Mouse (Mus musculus) lung, embryonic 16.5 days (tissue): ENCODE measurements around the gene Id2. TPM values are rescaled to one million over a fixed set of nuclear protein-coding genes. Genes with fewer than 3 reads are reported as not detected.

ENCODE experiments used
- ATAC-seq: fragments of 200-750 bp; cut with Nextera tagmentation; 2 replicates; pipeline ENCODE4 v1.8.0; 2017; ENCODE audit warnings: low read depth, mild to moderate bottlenecking, moderate library complexity
- H3K27ac ChIP-seq: fragments of 300-500 bp; sonication (generic); 2 replicates; pipeline ENCODE4 v1.5.1; 2014; ENCODE audit warnings: mild to moderate bottlenecking, control low read depth, low read length
- H3K27me3 ChIP-seq: fragments of 300-500 bp; sonication (generic); 2 replicates; pipeline ENCODE4 v1.6.1; 2014; ENCODE audit warnings: low read depth, low read length, mixed read lengths; ENCODE audit not compliant: control insufficient read depth, insufficient read depth
- H3K36me3 ChIP-seq: fragments of 300-500 bp; sonication (generic); 2 replicates; pipeline ENCODE4 v1.6.1; 2014; ENCODE audit warnings: low read length; ENCODE audit not compliant: control insufficient read depth, insufficient read depth
- H3K4me1 ChIP-seq: fragments of 300-500 bp; sonication (generic); replicated peaks from 2 replicates; pipeline ENCODE4 v1.6.1; 2014; ENCODE audit warnings: low read length, mixed read lengths; ENCODE audit not compliant: control insufficient read depth, insufficient read depth
- H3K4me2 ChIP-seq: fragments of 300-500 bp; sonication (generic); 2 replicates; pipeline ENCODE4 v1.6.1; 2014; ENCODE audit warnings: low read depth, low read length, control low read depth
- H3K4me3 ChIP-seq: fragments of 300-500 bp; sonication (generic); 2 replicates; pipeline ENCODE4 v1.5.1; 2014; ENCODE audit warnings: mild to moderate bottlenecking, low read length, control low read depth
- H3K9ac ChIP-seq: fragments of 300-500 bp; sonication (generic); 2 replicates; pipeline ENCODE4 v1.6.1; 2014; ENCODE audit warnings: low read length, control low read depth
- H3K9me3 ChIP-seq: fragments of 300-500 bp; sonication (generic); 2 replicates; pipeline ENCODE4 v1.6.1; 2016; ENCODE audit warnings: low read length; ENCODE audit not compliant: control insufficient read depth
- WGBS: fragments of 180-500 bp; shearing (Covaris S2); extraction: QIAGEN DNeasy Blood & Tissue Kit; methylation state at CpG from one replicate; pipeline ENCODE4 v1.1.7; 2014; 5-methylcytosine and 5-hydroxymethylcytosine counted together
- polyA plus RNA-seq: library from polyadenylated mRNA; unstranded; fragments of >200 nt; fragmentation: Nextera tagmentation; extraction: Ambion mirVana; gene quantifications from 2 replicates; pipeline ENCODE4 v1.2.1, GENCODE M21; 2015

Id2 gene
- polyA plus RNA-seq, 1 experiment from 2014 or later: 618 TPM

DNA sequence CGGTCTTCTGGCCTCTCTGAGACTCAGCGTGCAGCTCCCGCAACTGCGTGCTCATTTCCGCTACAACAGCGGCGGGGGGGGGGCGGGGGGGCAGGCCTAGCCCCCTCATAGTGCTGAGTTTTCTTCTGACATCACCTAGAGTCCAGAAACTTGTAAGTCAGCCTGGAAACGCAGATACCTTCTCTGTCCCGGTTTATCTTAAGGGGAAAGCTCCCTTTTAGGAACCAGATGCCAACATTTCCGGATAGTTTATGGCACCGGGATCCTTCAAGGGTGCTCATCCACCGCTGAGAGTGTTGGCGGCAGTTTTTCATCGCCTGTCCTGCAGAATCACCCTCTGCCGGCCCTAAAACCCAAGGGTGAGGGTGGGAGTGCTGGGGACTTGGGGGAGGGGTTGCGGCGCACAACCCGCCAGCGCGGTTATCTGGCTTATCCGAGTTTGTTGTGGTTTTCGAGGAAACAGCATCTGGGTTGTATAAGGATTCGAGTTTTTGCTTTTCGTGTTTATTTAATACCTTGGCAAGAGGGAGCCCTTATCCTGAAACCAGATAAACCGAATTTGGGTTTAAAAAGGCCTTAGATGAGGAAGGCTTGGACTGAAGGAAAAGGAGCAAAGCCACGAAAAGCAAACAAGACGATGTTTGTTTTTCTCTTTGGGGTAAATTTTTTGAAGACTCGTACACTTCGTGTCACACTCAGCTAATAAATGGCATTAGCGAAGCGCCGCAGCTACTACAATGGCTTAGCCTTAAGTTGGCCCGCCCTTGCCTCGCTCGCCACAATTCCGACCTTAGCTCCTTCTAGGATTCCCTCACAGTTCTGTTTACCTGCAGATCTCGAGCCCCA is 2.8 kb upstream of the Id2 start:
- H3K9ac ChIP-seq: peak overlapping the region; percentile 91

DNA sequence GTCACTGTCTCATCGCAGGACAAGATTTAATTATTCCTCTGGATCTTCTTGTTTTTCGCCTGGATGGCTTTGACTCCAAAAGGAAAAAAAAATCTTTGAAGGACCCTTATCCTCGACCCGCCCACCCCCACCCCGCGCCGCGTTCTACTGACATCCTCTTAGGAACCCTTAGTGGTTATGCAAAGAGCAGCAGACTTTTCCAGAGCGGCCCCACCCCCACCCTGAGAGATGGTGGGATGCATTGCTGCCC is 2.3 kb upstream of the Id2 start:
- peak overlapping the region; percentile 74 for H3K4me3 ChIP-seq
- peak overlapping the region; percentile 99 for H3K27ac ChIP-seq
- H3K27me3 ChIP-seq: no peaks in the 10 kb centered on the region
- H3K4me2 ChIP-seq: peak overlapping the region; percentile 93
- peaks cover 23% of the 10 kb centered on the region for H3K4me1 ChIP-seq
- H3K9ac ChIP-seq: peak overlapping the region; percentile 91
- H3K9me3 ChIP-seq: no peaks in the 10 kb centered on the region
- peak; percentile 43 for ATAC-seq
- WGBS: 0% methylated on average over 9 of the region's 9 CpGs
- H3K36me3 ChIP-seq: no peaks in the 10 kb centered on the region

More for the DNA sequence above, 2.8 kb upstream of the Id2 start:
- Histone ChIP-seq H3K4me2 (peak overlapping the region; percentile 93), H3K4me1 (peaks cover 23% of the 10 kb centered on the region), H3K4me3 (peak overlapping the region; percentile 74), H3K36me3 (no peaks in the 10 kb centered on the region), H3K9me3 (no peaks in the 10 kb centered on the region), H3K27ac (peak overlapping the region; percentile 99), H3K27me3 (no peaks in the 10 kb centered on the region)
- under 1% methylated on average over 38 of the region's 38 CpGs for WGBS
- peak; percentile 10; the same call in 1 of the 2 replicates for ATAC-seq

DNA sequence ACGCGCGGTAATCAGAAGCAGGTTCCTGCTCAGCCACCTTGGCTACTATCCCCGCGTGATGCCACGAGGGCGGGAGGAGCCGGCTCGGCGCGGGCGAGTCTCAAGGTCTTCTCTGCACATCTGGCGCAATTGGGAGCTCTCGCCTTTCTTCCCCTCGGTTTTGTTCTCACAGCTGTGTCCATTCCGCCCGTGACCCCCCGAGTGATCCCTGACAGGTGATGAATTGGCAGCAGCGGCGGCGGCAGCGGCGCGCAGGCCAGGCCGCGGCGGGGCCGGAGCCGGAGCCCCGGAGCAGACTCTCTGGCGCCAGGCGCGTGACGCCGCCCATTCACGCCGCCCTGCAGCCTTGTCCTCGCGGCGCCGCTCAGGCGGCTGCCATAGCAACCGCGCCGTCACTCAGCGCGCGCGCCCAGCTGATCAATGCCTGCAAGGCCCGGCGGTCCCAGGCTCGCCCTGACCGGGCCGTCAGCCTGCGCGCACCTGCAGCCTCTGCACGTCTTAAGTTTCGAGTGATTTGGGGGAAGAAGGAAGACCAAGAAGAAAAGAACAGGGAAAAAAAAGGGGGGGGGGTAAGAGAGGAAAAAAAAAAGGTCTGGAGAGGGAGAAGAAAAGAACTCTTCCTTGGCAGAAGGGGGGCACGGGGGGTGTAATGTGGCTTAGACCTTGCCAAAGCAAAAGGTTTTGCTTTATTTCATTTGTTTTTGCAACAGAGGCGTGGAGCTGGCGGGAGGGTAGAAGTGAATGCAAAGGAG is 1.8 kb upstream of the Id2 start:
- peak overlapping the region; percentile 74 for H3K4me3 ChIP-seq
- H3K36me3 ChIP-seq: no peaks in the 10 kb centered on the region
- peak overlapping the region; percentile 99 for H3K27ac ChIP-seq
- H3K4me2 ChIP-seq: peak overlapping the region; percentile 93
- peak overlapping the region; percentile 91 for H3K9ac ChIP-seq
- WGBS: under 1% methylated on average over 60 of the region's 61 CpGs
- H3K9me3 ChIP-seq: no peaks in the 10 kb centered on the region
- ATAC-seq: peak; percentile 78
- peaks cover 23% of the 10 kb centered on the region for H3K4me1 ChIP-seq
- no peaks in the 10 kb centered on the region for H3K27me3 ChIP-seq

DNA sequence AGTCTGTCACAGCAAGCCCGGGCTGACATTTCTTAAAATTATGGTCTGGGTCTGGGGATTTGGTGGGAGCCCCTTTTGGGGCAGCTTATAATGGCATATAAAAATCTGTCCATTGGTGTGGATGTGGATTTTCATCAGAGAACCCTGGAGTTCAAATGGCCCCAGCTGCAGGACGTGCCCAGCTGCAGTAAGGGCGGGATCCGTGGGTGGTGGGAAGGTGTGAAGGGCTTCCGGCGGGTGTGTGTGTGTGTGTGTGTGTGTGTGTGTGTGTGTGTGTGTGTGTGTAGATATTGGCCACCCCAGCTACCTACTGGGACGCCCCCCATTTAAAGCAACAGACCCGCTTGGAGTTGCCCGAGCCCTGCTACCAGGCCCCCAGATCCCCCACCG is 1.2 kb upstream of the Id2 start:
- peak overlapping the region; percentile 99 for H3K27ac ChIP-seq
- WGBS: 0% methylated on average over 5 of the region's 10 CpGs
- H3K9ac ChIP-seq: peak overlapping the region; percentile 68
- peak overlapping the region; percentile 93 for H3K4me2 ChIP-seq
- H3K36me3 ChIP-seq: no peaks in the 10 kb centered on the region
- peaks cover 28% of the 10 kb centered on the region for H3K4me1 ChIP-seq
- H3K4me3 ChIP-seq: peak overlapping the region; percentile 74
- 0 out of 2 replicates have a peak, but pooled peaks have one; percentile 0 for ATAC-seq
- no peaks in the 10 kb centered on the region for H3K9me3 ChIP-seq
- no peaks in the 10 kb centered on the region for H3K27me3 ChIP-seq

GRCm38 (mm10) chr12:25097210-25098160 is 545 bp upstream of the Id2 start:
- no peaks in the 10 kb centered on the region for H3K27me3 ChIP-seq
- peak overlapping the region; percentile 93 for H3K4me2 ChIP-seq
- peak overlapping the region; percentile 74 for H3K4me3 ChIP-seq
- 4% methylated on average over 28 of the region's 28 CpGs for WGBS
- no peaks in the 10 kb centered on the region for H3K36me3 ChIP-seq
- H3K9ac ChIP-seq: peak overlapping the region; percentile 68
- H3K4me1 ChIP-seq: peaks cover 35% of the 10 kb centered on the region
- peak; percentile 0; the same call in 1 of the 2 replicates for ATAC-seq
- no peaks in the 10 kb centered on the region for H3K9me3 ChIP-seq
- peak overlapping the region; percentile 99 for H3K27ac ChIP-seq

- Histone ChIP-seq H3K4me1 (peaks cover 34% of the 10 kb centered on the region), H3K9me3 (no peaks in the 10 kb centered on the region), H3K4me3 (peak overlapping the region; percentile 74), H3K27ac (peak overlapping the region; percentile 99), H3K4me2 (peak overlapping the region; percentile 93), H3K36me3 (no peaks in the 10 kb centered on the region), H3K9ac (peak overlapping the region; percentile 73), H3K27me3 (no peaks in the 10 kb centered on the region)
- no peak for ATAC-seq
- 2% methylated on average over 15 of the region's 15 CpGs for WGBS
These were observed 294 bp downstream of the Id2 start for GRCm38 (mm10) chr12:25096640-25097051.

DNA sequence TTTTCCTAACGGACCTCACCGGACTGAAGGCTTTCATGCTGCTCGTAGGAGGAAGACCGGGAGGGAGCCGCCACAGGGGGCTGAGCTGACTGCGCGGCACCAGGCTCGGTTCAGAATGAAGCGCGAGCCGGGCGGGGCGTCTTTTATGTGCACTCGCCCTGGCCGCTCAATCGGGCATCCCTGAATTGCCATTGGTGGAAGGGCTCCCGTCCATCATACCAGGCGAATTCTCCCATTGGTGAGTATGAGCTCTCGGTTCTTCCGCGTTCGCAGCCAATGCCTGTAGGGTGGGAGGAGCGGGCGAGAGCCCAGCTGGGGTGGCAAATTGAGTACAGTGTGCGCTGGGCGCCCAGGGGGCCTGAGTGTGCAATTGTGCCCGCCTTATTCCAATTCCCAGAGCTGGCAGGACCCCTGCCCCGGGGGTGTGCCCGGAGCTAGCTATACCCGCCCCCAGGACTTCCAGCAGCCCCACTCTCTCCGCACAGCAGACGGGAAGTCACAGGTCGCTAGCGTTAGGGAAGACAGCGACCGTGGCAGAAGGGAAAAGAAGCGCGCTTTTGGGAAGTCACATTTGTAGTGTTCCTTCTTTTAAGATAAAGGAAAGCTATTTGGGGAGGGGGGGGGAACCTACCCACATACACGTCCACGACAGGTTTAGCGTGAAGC is 833 bp downstream of the Id2 start:
- Histone ChIP-seq H3K27me3 (no peaks in the 10 kb centered on the region), H3K9ac (peak overlapping the region; percentile 80), H3K36me3 (no peaks in the 10 kb centered on the region), H3K4me2 (peak overlapping the region; percentile 93), H3K9me3 (no peaks in the 10 kb centered on the region), H3K4me1 (peaks cover 29% of the 10 kb centered on the region), H3K4me3 (peak overlapping the region; percentile 74), H3K27ac (peak overlapping the region; percentile 99)
- WGBS: under 1% methylated on average over 41 of the region's 41 CpGs
- peak; percentile 78 for ATAC-seq

DNA sequence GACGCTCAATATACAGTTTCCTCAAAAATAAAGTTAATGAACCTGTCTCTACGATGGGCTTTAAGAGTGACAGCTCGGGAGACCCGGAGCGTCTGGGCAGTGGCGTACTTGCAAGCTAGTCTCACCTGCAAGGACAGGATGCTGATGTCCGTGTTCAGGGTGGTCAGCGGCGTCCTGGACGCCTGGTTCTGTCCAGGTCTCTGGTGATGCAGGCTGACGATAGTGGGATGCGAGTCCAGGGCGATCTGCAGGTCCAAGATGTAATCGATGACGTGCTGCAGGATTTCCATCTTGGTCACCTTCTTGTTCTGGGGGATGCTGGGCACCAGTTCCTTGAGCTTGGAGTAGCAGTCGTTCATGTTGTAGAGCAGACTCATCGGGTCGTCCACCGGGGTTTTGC is 1.4 kb downstream of the Id2 start:
- Histone ChIP-seq H3K4me1 (peaks cover 27% of the 10 kb centered on the region), H3K27ac (peak overlapping the region; percentile 85), H3K36me3 (no peaks in the 10 kb centered on the region), H3K27me3 (no peaks in the 10 kb centered on the region), H3K4me2 (peak overlapping the region; percentile 63), H3K9me3 (no peaks in the 10 kb centered on the region), H3K9ac (peak overlapping the region; percentile 80), H3K4me3 (peak overlapping the region; percentile 74)
- under 1% methylated on average over 19 of the region's 19 CpGs for WGBS
- no peak for ATAC-seq
